Mouse (Mus musculus): ENCODE results near the gene Vegfb. TPM values are rescaled to one million over a fixed set of nuclear protein-coding genes. Genes with fewer than 3 reads are reported as not detected.
A peak's percentile ranks its signal among the peaks of the same experiment; 100 is the strongest.

The Vegfb gene
- polyA plus RNA-seq, 1 experiment from 2014 or later: 16.0 TPM

GRCm38 (mm10) chr19:6948186-6948585, 39.3 kb downstream of the Vegfb start:
- Histone ChIP-seq H3K36me3 (peaks cover 13% of the 10 kb centered on the region; the same call in 1 of the 2 replicates), H3K4me2 (no peak overlapping the region), H3K4me3 (replicated peaks) (no peak overlapping the region), H3K9ac (no peak overlapping the region), H3K27ac (no peak overlapping the region), H3K4me1 (replicated peaks) (peaks cover 57% of the 10 kb centered on the region), H3K27me3 (no peaks in the 10 kb centered on the region), H3K9me3 (replicated peaks) (no peaks in the 10 kb centered on the region)
- no peak for ATAC-seq (ENCODE audit: low read depth)
- no peak for DNase-seq
- WGBS (ENCODE audit: insufficient replicate concordance): 70% methylated on average over 4 of the region's 4 CpGs

DNA sequence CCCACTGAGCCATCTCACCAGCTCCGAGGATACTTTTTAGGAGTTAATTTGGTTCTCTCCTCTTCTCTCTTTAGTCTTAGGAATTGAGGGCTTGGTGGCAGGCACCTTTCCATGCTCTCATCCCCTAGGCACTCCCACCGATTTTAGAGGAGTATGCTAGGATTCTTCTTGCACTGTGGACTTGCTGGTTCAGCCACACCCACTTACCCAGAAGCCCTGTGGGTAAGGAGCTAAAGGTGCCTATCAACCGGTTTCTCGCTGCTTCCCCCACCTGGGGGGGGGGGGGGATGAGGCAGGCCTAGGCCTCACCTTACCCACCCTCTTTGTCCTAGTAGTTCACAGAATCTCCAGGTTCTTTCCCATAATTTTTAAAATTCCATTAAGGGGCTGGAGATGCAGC, 39.7 kb downstream of the Vegfb start:
- H3K36me3 ChIP-seq: peaks cover 13% of the 10 kb centered on the region; the same call in 1 of the 2 replicates
- H3K27me3 ChIP-seq: no peaks in the 10 kb centered on the region
- no peaks in the 10 kb centered on the region for H3K9me3 ChIP-seq (replicated peaks)
- no peak overlapping the region for H3K27ac ChIP-seq
- H3K4me3 ChIP-seq (replicated peaks): no peak overlapping the region
- ATAC-seq (ENCODE audit: low read depth) (no peak), DNase-seq (no peak)
- no peak overlapping the region for H3K4me2 ChIP-seq
- no peak overlapping the region for H3K9ac ChIP-seq
- H3K4me1 ChIP-seq (replicated peaks): peaks cover 57% of the 10 kb centered on the region
- WGBS (ENCODE audit: insufficient replicate concordance): 51% methylated on average over 4 of the region's 4 CpGs

DNA sequence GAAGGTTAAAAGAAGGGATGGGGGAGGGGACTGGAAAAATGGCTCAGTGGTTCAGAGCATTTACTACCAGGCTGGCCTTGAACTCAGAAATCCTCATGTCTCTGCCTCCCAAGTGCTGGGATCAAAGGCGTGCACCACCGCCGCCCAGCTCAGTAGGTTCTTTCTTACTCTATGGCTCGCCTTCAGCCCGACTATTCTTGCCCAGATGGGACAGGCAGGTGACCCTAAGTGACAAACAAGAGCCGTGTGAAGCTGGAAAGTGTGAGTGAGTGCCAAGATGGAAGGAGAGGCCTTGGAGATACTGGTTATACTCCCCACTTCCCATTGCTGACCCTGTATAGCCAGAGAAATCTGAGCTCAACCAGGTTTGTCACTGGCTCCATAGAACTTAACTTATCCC, 43.7 kb downstream of the Vegfb start:
- no peaks in the 10 kb centered on the region for H3K9me3 ChIP-seq (replicated peaks)
- peaks cover 39% of the 10 kb centered on the region for H3K4me1 ChIP-seq (replicated peaks)
- no peak for ATAC-seq (ENCODE audit: low read depth)
- H3K27ac ChIP-seq: no peak overlapping the region
- 85% methylated on average over 6 of the region's 6 CpGs for WGBS (ENCODE audit: insufficient replicate concordance)
- DNase-seq: no peak
- peaks cover 13% of the 10 kb centered on the region; the same call in 1 of the 2 replicates for H3K36me3 ChIP-seq
- no peak overlapping the region for H3K9ac ChIP-seq
- no peak overlapping the region for H3K4me2 ChIP-seq
- H3K27me3 ChIP-seq: no peaks in the 10 kb centered on the region
- H3K4me3 ChIP-seq (replicated peaks): no peak overlapping the region

GRCm38 (mm10) chr19:6942764-6943163, 44.7 kb downstream of the Vegfb start:
- Histone ChIP-seq H3K27ac (peak overlapping the region; percentile 80), H3K4me2 (peak overlapping the region; percentile 98), H3K4me3 (replicated peaks) (peak overlapping the region; percentile 89), H3K36me3 (peaks cover 13% of the 10 kb centered on the region; the same call in 1 of the 2 replicates), H3K4me1 (replicated peaks) (peaks cover 31% of the 10 kb centered on the region), H3K9ac (peak overlapping the region; percentile 92), H3K27me3 (peaks cover 4% of the 10 kb centered on the region; the same call in 1 of the 2 replicates), H3K9me3 (replicated peaks) (no peaks in the 10 kb centered on the region)
- ATAC-seq (ENCODE audit: low read depth) (peak; percentile 11), DNase-seq (no peak)
- 21% methylated on average over 5 of the region's 5 CpGs for WGBS (ENCODE audit: insufficient replicate concordance)

- ATAC-seq (ENCODE audit: low read depth) (peak; percentile 92), DNase-seq (peak; percentile 95)
- H3K4me2 ChIP-seq: peak within 1 kb of the TSS; percentile 98
- H3K27ac ChIP-seq: peak within 1 kb of the TSS; percentile 94
- H3K9ac ChIP-seq: peak within 1 kb of the TSS; percentile 92
- H3K9me3 ChIP-seq (replicated peaks): no peaks in the 10 kb centered on the region
- H3K4me3 ChIP-seq (replicated peaks): peak within 1 kb of the TSS; percentile 89
- WGBS (ENCODE audit: insufficient replicate concordance): under 1% methylated on average over 27 of the region's 27 CpGs
- H3K4me1 ChIP-seq (replicated peaks): peaks cover 30% of the 10 kb centered on the region
- peaks cover 13% of the 10 kb centered on the region; the same call in 1 of the 2 replicates for H3K36me3 ChIP-seq
- H3K27me3 ChIP-seq: peaks cover 4% of the 10 kb centered on the region; the same call in 1 of the 2 replicates
Measured at GRCm38 (mm10) chr19:6942249-6942691, 45.2 kb downstream of the Vegfb start, which contains the start of gene Gpr137. Gene Gpr137, minus strand, starts transcription at chr19:6942480.

DNA sequence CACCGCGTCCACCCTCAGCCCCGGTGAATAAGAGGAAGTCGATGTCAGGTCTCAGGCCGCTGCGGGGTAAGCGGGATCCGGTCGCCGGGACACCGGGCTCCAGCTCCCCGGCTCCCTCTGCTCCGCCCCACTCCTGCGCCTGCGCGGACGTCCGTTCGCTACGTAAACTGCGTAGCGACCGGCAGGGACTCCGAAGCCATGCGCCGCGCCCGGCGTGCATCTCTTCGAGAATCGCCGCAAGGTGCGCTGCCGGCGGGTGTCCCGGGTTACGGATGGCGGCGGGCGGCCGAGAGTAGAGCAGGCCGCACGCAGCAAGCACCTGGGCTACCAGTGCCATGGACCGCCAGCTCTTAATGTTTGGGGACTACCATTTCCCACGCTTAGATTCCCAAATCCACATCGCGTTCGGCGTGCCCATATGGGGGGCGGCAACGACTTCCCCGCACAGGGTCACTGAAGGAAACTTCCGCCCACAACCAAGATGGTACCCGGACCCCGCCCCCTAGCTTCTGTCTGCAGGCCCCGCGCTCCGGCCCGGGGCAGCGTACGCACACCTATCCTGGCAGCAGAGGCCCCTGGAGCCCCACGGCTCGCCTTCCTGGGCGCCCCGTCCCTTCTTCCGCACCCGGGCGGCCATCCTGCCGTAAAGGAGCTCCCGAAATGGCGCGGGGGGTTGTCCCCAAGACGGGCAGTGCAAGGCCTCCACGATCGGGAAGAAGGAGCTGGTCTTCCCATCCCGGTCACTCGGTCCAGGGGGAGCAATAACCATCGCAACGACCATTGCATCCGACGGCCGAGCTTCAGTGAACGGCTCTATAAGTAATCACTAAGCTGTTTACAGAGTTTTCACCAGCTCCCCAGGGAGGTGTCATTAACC, 45.8 kb downstream of the Vegfb start, which contains the start of gene Bad:
TSS of gene Bad (plus strand) at position 490 of the 877 bp plus-strand sequence.
- Histone ChIP-seq H3K27me3 (peaks cover 4% of the 10 kb centered on the region; the same call in 1 of the 2 replicates), H3K4me1 (replicated peaks) (peaks cover 30% of the 10 kb centered on the region), H3K27ac (peak within 1 kb of the TSS; percentile 94), H3K4me2 (peak within 1 kb of the TSS; percentile 98), H3K9ac (peak within 1 kb of the TSS; percentile 92), H3K4me3 (replicated peaks) (peak within 1 kb of the TSS; percentile 89), H3K9me3 (replicated peaks) (no peaks in the 10 kb centered on the region), H3K36me3 (peaks cover 13% of the 10 kb centered on the region; the same call in 1 of the 2 replicates)
- WGBS (ENCODE audit: insufficient replicate concordance): under 1% methylated on average over 83 of the region's 83 CpGs
- DNase-seq (peak; percentile 88), ATAC-seq (ENCODE audit: low read depth) (peak; percentile 66)

- H3K4me1 ChIP-seq (replicated peaks): peaks cover 30% of the 10 kb centered on the region
- no peaks in the 10 kb centered on the region for H3K9me3 ChIP-seq (replicated peaks)
- peaks cover 11% of the 10 kb centered on the region for H3K27me3 ChIP-seq
- 25% methylated on average over 29 of the region's 29 CpGs for WGBS (ENCODE audit: insufficient replicate concordance)
- DNase-seq (no peak), ATAC-seq (ENCODE audit: low read depth) (no peak)
- peak overlapping the region; percentile 98 for H3K4me2 ChIP-seq
- peak overlapping the region; percentile 94 for H3K27ac ChIP-seq
- peak overlapping the region; percentile 92 for H3K9ac ChIP-seq
- H3K36me3 ChIP-seq: peaks cover 9% of the 10 kb centered on the region; the same call in 1 of the 2 replicates
- H3K4me3 ChIP-seq (replicated peaks): peak overlapping the region; percentile 89
Measured at GRCm38 (mm10) chr19:6940396-6941351, 46.8 kb downstream of the Vegfb start.

DNA sequence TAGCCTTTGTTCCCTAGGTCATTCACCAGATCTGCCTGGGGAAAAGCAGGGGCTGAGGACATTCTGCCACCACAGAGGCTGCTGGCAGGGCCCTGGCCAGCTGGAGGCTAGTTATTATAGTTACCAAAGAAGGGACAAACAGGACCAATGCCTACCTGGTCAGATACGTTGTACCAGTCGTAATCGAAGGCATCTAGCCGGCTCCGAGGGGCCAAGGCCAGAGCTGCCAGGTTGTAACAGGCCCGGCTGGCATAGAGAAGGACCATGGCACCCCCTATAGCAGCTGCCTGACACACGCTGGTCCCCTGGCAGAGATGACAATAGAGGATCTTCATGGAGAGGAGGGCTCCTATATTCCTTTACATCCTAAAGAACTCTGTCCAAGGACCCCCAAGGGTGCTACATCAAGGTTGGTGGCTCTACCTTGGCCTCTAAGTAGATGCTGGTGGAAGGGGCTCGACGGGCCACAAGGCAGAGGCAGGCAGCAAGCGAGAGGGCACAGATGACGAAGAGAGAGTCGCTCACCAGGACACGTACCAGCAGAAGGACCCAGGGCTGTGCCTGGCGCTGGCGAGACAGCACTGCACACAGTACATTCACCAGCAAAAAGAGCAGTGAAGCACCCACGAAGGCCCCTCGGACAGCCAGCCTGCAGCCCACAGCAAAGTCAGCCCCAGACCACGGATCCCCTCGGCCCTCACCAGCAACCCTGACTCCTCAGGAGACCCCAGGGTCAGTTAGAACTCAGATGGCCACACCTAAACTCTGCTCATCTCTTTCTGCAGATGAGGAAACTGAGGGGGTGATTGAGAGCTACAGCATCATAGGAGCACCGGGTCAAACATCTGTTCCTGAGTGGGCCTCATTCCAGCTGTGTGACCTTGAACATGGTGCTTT, 48.1 kb downstream of the Vegfb start:
- H3K4me1 ChIP-seq (replicated peaks): peaks cover 26% of the 10 kb centered on the region
- no peak for DNase-seq
- WGBS (ENCODE audit: insufficient replicate concordance): 82% methylated on average over 20 of the region's 20 CpGs
- H3K36me3 ChIP-seq: no peaks in the 10 kb centered on the region
- no peak overlapping the region for H3K4me2 ChIP-seq
- peaks cover 24% of the 10 kb centered on the region for H3K27me3 ChIP-seq
- H3K9me3 ChIP-seq (replicated peaks): no peaks in the 10 kb centered on the region
- no peak overlapping the region for H3K4me3 ChIP-seq (replicated peaks)
- ATAC-seq (ENCODE audit: low read depth): no peak
- no peak overlapping the region for H3K9ac ChIP-seq
- no peak overlapping the region for H3K27ac ChIP-seq

DNA sequence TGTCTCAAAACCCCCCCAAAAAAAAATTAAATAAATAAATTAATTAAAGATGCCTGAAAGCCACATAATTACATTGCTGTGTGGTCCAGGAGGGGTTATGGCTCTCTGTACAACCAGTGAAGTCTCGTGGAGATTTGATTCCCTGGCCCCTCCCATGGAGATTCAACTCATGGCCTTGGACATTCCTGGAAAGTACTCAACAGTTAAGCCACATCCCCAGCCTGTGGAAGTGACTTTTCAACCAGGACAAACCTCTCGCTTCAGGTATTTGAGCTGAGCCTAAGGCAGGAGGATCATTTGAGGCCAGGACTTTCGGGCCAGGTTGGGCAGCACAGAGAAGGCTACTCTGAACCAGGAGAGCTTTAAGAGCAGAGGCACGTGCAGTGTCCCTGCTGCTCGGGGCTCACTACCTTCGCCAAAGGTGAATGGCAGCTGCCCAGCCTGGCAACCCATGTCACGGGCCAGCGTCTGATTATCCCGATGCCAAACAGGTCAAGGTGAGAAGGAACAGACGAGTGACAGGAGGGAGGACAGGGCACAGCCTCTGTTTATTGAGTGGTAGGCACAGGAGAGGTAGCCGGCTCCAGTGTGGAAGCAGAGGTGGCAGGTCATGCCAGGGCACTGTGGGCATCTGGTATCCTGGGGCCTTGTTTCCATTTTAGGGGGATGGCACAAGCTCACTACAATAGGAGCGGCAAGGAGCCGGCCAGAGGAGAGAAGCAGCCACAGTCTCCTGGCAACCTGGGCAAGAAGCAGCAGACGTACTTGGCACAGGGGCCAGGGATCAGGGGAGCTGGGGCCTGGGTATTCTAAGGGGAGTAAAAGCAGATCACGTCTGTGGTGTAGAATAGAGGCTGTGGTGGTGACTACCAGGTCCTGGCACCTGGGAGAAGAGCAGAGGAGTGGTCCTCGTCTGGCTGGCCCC, 49.6 kb downstream of the Vegfb start:
- H3K27me3 ChIP-seq: peaks cover 40% of the 10 kb centered on the region
- WGBS (ENCODE audit: insufficient replicate concordance): 71% methylated on average over 16 of the region's 16 CpGs

More for the DNA sequence above, 49.6 kb downstream of the Vegfb start:
- Histone ChIP-seq H3K9me3 (replicated peaks) (no peaks in the 10 kb centered on the region), H3K4me3 (replicated peaks) (no peak overlapping the region), H3K4me2 (no peak overlapping the region), H3K4me1 (replicated peaks) (peaks cover 23% of the 10 kb centered on the region), H3K27ac (no peak overlapping the region), H3K9ac (peak overlapping the region; percentile 9; the same call in 1 of the 2 replicates), H3K36me3 (no peaks in the 10 kb centered on the region)
- no peak for DNase-seq
- no peak for ATAC-seq (ENCODE audit: low read depth)

All from liver, embryonic 13.5 days (tissue).